Mouse (Mus musculus): ENCODE measurements around the gene Amigo1. TPM values are rescaled to one million over a fixed set of nuclear protein-coding genes. Genes with fewer than 3 reads are reported as not detected.

Amigo1 gene
- polyA plus RNA-seq, 1 experiment = 0.01 TPM

- H3K4me3 ChIP-seq (replicated peaks) = no peak overlapping the region
- H3K36me3 ChIP-seq (ENCODE audit: control insufficient read depth) = no peaks in the 10 kb centered on the region
- H3K4me1 ChIP-seq (ENCODE audit: control insufficient read depth) = no peaks in the 10 kb centered on the region
- no peak for TF ChIP-seq GATA1 (IDR thresholded peaks at IDR 0.05; ENCODE audit: low read length)
- no peak for TF ChIP-seq TAL1 (IDR thresholded peaks at IDR 0.05; ENCODE audit: low read length)
- H3K27me3 ChIP-seq (ENCODE audit: control insufficient read depth) = peaks cover 22% of the 10 kb centered on the region
- H3K9me3 ChIP-seq (ENCODE audit: control insufficient read depth, low read length) = no peaks in the 10 kb centered on the region
Observed at GRCm38 (mm10) chr3:108178756-108179715, 7.1 kb upstream of the Amigo1 start.

- TF ChIP-seq GATA1 (IDR thresholded peaks at IDR 0.05; ENCODE audit: low read length) = no peak
- TF ChIP-seq TAL1 (IDR thresholded peaks at IDR 0.05; ENCODE audit: low read length) = no peak
- Histone ChIP-seq H3K27me3 (ENCODE audit: control insufficient read depth) (peaks cover 28% of the 10 kb centered on the region), H3K4me3 (replicated peaks) (no peak overlapping the region), H3K9me3 (ENCODE audit: control insufficient read depth, low read length) (no peaks in the 10 kb centered on the region), H3K4me1 (ENCODE audit: control insufficient read depth) (peaks cover 2% of the 10 kb centered on the region), H3K36me3 (ENCODE audit: control insufficient read depth) (no peaks in the 10 kb centered on the region)
Observed at GRCm38 (mm10) chr3:108180514-108180913, 5.6 kb upstream of the Amigo1 start.

- H3K36me3 ChIP-seq (ENCODE audit: control insufficient read depth) = no peaks in the 10 kb centered on the region
- H3K9me3 ChIP-seq (ENCODE audit: control insufficient read depth, low read length) = no peaks in the 10 kb centered on the region; the same call in 1 of the 2 replicates
- peaks cover 18% of the 10 kb centered on the region for H3K4me1 ChIP-seq (ENCODE audit: control insufficient read depth)
- peaks cover 65% of the 10 kb centered on the region for H3K27me3 ChIP-seq (ENCODE audit: control insufficient read depth)
- H3K4me3 ChIP-seq (replicated peaks) = no peak overlapping the region
- no peak for TF ChIP-seq GATA1 (IDR thresholded peaks at IDR 0.05; ENCODE audit: low read length)
- TF ChIP-seq TAL1 (IDR thresholded peaks at IDR 0.05; ENCODE audit: low read length) = no peak
Observed at GRCm38 (mm10) chr3:108184742-108185141, 1.4 kb upstream of the Amigo1 start.

- Histone ChIP-seq H3K36me3 (ENCODE audit: control insufficient read depth) (no peaks in the 10 kb centered on the region), H3K4me1 (ENCODE audit: control insufficient read depth) (peaks cover 18% of the 10 kb centered on the region), H3K4me3 (replicated peaks) (peak overlapping the region; percentile 67), H3K27me3 (ENCODE audit: control insufficient read depth) (peaks cover 67% of the 10 kb centered on the region), H3K9me3 (ENCODE audit: control insufficient read depth, low read length) (no peaks in the 10 kb centered on the region; the same call in 1 of the 2 replicates)
- TF ChIP-seq TAL1 (IDR thresholded peaks at IDR 0.05; ENCODE audit: low read length) (no peak), GATA1 (IDR thresholded peaks at IDR 0.05; ENCODE audit: low read length) (no peak)
Observed at GRCm38 (mm10) chr3:108185460-108186097, 556 bp upstream of the Amigo1 start.

GRCm38 (mm10) chr3:108187111-108187795, 1.1 kb downstream of the Amigo1 start:
- Histone ChIP-seq H3K4me1 (ENCODE audit: control insufficient read depth) (peaks cover 18% of the 10 kb centered on the region), H3K36me3 (ENCODE audit: control insufficient read depth) (no peaks in the 10 kb centered on the region), H3K27me3 (ENCODE audit: control insufficient read depth) (peaks cover 65% of the 10 kb centered on the region), H3K4me3 (replicated peaks) (no peak overlapping the region), H3K9me3 (ENCODE audit: control insufficient read depth, low read length) (no peaks in the 10 kb centered on the region; the same call in 1 of the 2 replicates)
- TF ChIP-seq GATA1 (IDR thresholded peaks at IDR 0.05; ENCODE audit: low read length) (no peak), TAL1 (IDR thresholded peaks at IDR 0.05; ENCODE audit: low read length) (no peak)

- peaks cover 19% of the 10 kb centered on the region for H3K4me1 ChIP-seq (ENCODE audit: control insufficient read depth)
- peaks cover 56% of the 10 kb centered on the region for H3K27me3 ChIP-seq (ENCODE audit: control insufficient read depth)
- TF ChIP-seq TAL1 (IDR thresholded peaks at IDR 0.05; ENCODE audit: low read length) = no peak
- no peak for TF ChIP-seq GATA1 (IDR thresholded peaks at IDR 0.05; ENCODE audit: low read length)
- no peaks in the 10 kb centered on the region for H3K36me3 ChIP-seq (ENCODE audit: control insufficient read depth)
- H3K9me3 ChIP-seq (ENCODE audit: control insufficient read depth, low read length) = no peaks in the 10 kb centered on the region; the same call in 1 of the 2 replicates
- no peak overlapping the region for H3K4me3 ChIP-seq (replicated peaks)
Observed at GRCm38 (mm10) chr3:108188716-108189490, 2.8 kb downstream of the Amigo1 start.

- peaks cover 46% of the 10 kb centered on the region for H3K27me3 ChIP-seq (ENCODE audit: control insufficient read depth)
- no peak for TF ChIP-seq TAL1 (IDR thresholded peaks at IDR 0.05; ENCODE audit: low read length)
- no peak for TF ChIP-seq GATA1 (IDR thresholded peaks at IDR 0.05; ENCODE audit: low read length)
Observed at GRCm38 (mm10) chr3:108189897-108190296, 3.8 kb downstream of the Amigo1 start.

GRCm38 (mm10) chr3:108193686-108194085, 7.6 kb downstream of the Amigo1 start:
- Histone ChIP-seq H3K27me3 (ENCODE audit: control insufficient read depth) (peaks cover 9% of the 10 kb centered on the region), H3K36me3 (ENCODE audit: control insufficient read depth) (peaks cover 11% of the 10 kb centered on the region), H3K9me3 (ENCODE audit: control insufficient read depth, low read length) (no peaks in the 10 kb centered on the region), H3K4me3 (replicated peaks) (no peak overlapping the region), H3K4me1 (ENCODE audit: control insufficient read depth) (peaks cover 23% of the 10 kb centered on the region)
- TF ChIP-seq TAL1 (IDR thresholded peaks at IDR 0.05; ENCODE audit: low read length) = no peak
- no peak for TF ChIP-seq GATA1 (IDR thresholded peaks at IDR 0.05; ENCODE audit: low read length)

More at GRCm38 (mm10) chr3:108189897-108190296, 3.8 kb downstream of the Amigo1 start:
- no peak overlapping the region for H3K4me3 ChIP-seq (replicated peaks)
- no peaks in the 10 kb centered on the region for H3K36me3 ChIP-seq (ENCODE audit: control insufficient read depth)
- no peaks in the 10 kb centered on the region; the same call in 1 of the 2 replicates for H3K9me3 ChIP-seq (ENCODE audit: control insufficient read depth, low read length)
- peaks cover 21% of the 10 kb centered on the region for H3K4me1 ChIP-seq (ENCODE audit: control insufficient read depth)

Data from erythroblast, embryonic 14.5 days (primary cell).